Mouse (Mus musculus) heart, adult 2 months (tissue): Measurements from ENCODE around the gene Sf3b3.

Source experiments
- CTCF ChIP-seq: fragments of 200-600 bp; IDR thresholded peaks from 2 replicates; pipeline ENCODE4 v1.8.1; 2022; ENCODE audit warnings: antibody characterized with exemption, mild to moderate bottlenecking, moderate library complexity
- POLR2A ChIP-seq: fragments of 200-500 bp; IDR thresholded peaks from 2 replicates; pipeline ENCODE4 v1.6.1; 2011; ENCODE audit warnings: mild to moderate bottlenecking, low read depth, low read length, control low read depth; ENCODE audit not compliant: insufficient read depth

DNA sequence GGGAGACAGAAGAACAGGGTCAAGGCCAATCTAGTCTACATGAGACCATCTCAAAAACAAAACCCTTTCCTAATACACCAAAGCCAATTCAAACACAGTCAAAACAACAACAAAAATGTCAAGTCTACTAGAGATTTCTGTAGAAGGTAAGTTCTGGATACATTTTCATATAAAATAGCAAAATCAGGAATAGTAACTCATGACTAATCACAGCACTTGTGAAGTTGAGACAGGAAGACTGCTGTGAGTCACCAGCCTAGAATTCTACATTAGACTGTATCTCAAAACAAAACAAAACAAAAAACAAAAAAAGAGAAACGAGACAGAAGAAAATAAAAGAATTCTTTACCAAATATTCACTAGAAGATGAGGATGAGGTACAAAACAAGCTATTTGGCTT lies 21.7 kb downstream of the Sf3b3 start:
- no peak for TF ChIP-seq CTCF
- no peak for TF ChIP-seq POLR2A
